Mouse (Mus musculus) regulatory T cell (primary cell): ENCODE measurements around the gene Zdhhc16.

Source experiments
- in situ Hi-C: fragments of 300-600 bp; cut with MboI, MseI; formaldehyde crosslinking; loops from one replicate; pipeline ENCODE4 v1.15.1; 2025; ENCODE audit warnings: high pct_unique_total_duplicates

Zdhhc16 gene

DNA sequence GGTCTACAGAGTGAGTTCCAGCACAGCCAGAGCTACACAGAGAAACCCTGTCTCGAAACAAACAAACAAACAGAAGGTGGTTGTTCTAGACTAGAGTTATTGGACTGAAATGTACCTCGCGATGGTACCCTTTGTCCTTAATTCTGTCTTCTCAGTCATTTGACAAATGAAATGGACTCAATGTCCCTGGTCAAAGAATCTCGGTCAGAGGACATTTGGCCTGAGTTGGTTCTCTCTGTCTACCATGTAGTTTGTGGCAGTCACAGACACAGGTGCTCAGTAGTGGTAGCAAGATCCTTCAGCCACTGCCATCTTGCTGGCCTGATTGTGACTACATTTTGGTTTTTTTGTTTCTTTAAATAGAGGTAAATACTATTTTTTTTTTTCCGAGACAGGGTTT lies 52.7 kb downstream of the Zdhhc16 start:
- in situ Hi-C loops, result no loop called here

DNA sequence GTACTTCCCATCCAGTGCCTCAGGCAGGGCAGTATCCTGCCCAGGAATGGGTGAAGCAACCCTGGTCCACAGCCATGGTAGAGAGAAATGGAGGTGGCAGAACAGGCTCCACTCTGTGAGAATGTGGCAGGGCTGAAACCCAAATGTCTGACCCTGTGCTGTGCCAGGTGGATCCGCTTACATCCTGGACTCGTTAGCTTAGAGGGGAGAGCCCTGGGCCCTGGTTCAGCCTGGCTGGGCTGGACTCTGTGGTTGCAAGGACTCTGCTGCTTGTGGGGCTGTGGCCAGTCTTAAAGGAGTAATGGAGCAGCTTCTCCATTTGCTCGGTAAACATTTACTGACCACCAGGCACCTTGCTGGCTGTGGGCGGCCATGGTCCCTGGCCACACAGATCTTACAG lies 53.9 kb downstream of the Zdhhc16 start:
- in situ Hi-C loops, result no loop called here

- in situ Hi-C loops, result no loop called here
Observed at GRCm38 (mm10) chr19:41989810-41990209, 56.5 kb downstream of the Zdhhc16 start.

DNA sequence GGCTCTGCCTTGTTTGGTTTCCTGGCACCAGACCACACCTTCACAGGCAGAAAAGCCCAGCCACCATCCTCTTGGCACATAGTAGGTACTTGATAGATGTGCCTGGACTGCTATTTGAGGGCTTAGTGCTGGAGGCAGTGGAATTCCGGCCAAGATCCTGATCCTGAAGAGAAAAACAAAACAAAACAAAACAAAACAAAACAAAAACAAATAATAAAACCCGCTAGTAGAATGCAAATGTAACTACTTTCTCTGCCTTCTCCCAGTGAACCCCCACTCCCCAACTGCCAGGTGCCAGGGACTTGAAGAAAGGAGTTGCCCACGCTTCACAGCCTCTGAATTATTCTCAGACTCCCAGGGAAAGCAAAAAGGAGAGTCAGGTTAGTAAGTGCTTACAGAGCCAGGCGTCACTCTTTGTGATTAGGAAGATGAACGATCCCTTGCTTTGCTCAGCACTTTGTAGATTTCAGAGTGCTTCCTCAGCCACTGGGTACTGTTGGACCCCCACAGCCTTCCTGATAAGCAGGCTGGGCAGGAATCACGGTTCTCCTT lies 58.7 kb downstream of the Zdhhc16 start:
- in situ Hi-C loops, result no loop called here

- in situ Hi-C loops, result no loop called here
Observed at GRCm38 (mm10) chr19:41992971-41993370, 59.7 kb downstream of the Zdhhc16 start.

DNA sequence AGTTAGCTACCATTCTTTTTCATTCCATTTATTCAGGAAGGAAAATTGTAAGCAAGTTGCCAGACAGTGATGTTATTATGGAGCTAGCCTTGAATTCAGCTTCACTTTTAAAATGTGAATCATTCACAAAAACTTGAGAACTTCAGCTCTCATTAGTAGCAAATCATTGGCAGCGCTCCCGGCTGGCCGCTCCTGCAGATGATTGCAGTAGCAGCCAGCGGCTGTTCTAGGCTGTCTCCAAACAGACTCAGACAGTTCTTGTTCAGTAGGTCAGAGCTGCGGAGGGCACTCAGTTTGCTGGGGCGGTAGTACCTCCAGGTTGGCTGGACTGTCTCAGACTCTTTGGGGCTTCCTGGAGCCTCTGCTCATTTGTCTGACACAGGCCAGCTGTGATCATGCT lies 60.2 kb downstream of the Zdhhc16 start:
- in situ Hi-C loops, result no loop called here
